Mouse (Mus musculus): ENCODE measurements around the gene Slc39a9. TPM values are rescaled to one million over a fixed set of nuclear protein-coding genes. Genes with fewer than 3 reads are reported as not detected.

Slc39a9 gene
- polyA plus RNA-seq, 1 experiment from 2014 or later: 22.3 TPM

- H3K27me3 ChIP-seq (replicated peaks): peaks cover 33% of the 10 kb centered on the region
- H3K36me3 ChIP-seq: no peaks in the 10 kb centered on the region
- H3K4me3 ChIP-seq: no peak overlapping the region
- no peak overlapping the region for H3K9ac ChIP-seq
- ATAC-seq (ENCODE audit: insufficient number of reproducible peaks, low FRiP score): no peak
- H3K4me2 ChIP-seq: no peak overlapping the region
- H3K27ac ChIP-seq (ENCODE audit: poor library complexity, severe bottlenecking): no peak overlapping the region
- H3K4me1 ChIP-seq (replicated peaks): peaks cover 11% of the 10 kb centered on the region; the same call in 1 of the 2 replicates
- WGBS: 73% methylated on average over 12 of the region's 12 CpGs
- H3K9me3 ChIP-seq (replicated peaks): no peaks in the 10 kb centered on the region
These were observed 76.8 kb downstream of the Slc39a9 start for GRCm38 (mm10) chr12:80720507-80720906.

GRCm38 (mm10) chr12:80721458-80721857, 77.8 kb downstream of the Slc39a9 start:
- no peak overlapping the region for H3K27ac ChIP-seq (ENCODE audit: poor library complexity, severe bottlenecking)
- H3K27me3 ChIP-seq (replicated peaks): peaks cover 37% of the 10 kb centered on the region
- no peaks in the 10 kb centered on the region for H3K36me3 ChIP-seq
- no peaks in the 10 kb centered on the region for H3K9me3 ChIP-seq (replicated peaks)
- H3K4me2 ChIP-seq: no peak overlapping the region
- ATAC-seq (ENCODE audit: insufficient number of reproducible peaks, low FRiP score): no peak
- 81% methylated on average over 15 of the region's 15 CpGs for WGBS
- no peak overlapping the region for H3K4me3 ChIP-seq
- H3K4me1 ChIP-seq (replicated peaks): peaks cover 1% of the 10 kb centered on the region; the same call in 1 of the 2 replicates
- no peak overlapping the region for H3K9ac ChIP-seq

GRCm38 (mm10) chr12:80724853-80725559, 81.3 kb downstream of the Slc39a9 start:
- H3K4me3 ChIP-seq: no peak overlapping the region
- peaks cover 49% of the 10 kb centered on the region for H3K27me3 ChIP-seq (replicated peaks)
- H3K27ac ChIP-seq (ENCODE audit: poor library complexity, severe bottlenecking): no peak overlapping the region
- no peak overlapping the region for H3K9ac ChIP-seq
- H3K36me3 ChIP-seq: no peaks in the 10 kb centered on the region
- WGBS: 35% methylated on average over 10 of the region's 10 CpGs
- no peaks in the 10 kb centered on the region for H3K4me1 ChIP-seq (replicated peaks)
- ATAC-seq (ENCODE audit: insufficient number of reproducible peaks, low FRiP score): no peak
- no peak overlapping the region for H3K4me2 ChIP-seq
- no peaks in the 10 kb centered on the region for H3K9me3 ChIP-seq (replicated peaks)

GRCm38 (mm10) chr12:80728207-80728606, 84.5 kb downstream of the Slc39a9 start:
- ATAC-seq (ENCODE audit: insufficient number of reproducible peaks, low FRiP score): no peak
- Histone ChIP-seq H3K27me3 (replicated peaks) (peaks cover 27% of the 10 kb centered on the region), H3K4me1 (replicated peaks) (no peaks in the 10 kb centered on the region), H3K4me3 (no peak overlapping the region), H3K9ac (no peak overlapping the region), H3K36me3 (no peaks in the 10 kb centered on the region), H3K9me3 (replicated peaks) (no peaks in the 10 kb centered on the region), H3K27ac (ENCODE audit: poor library complexity, severe bottlenecking) (no peak overlapping the region), H3K4me2 (no peak overlapping the region)
- 32% methylated on average over 1 of the region's 1 CpGs for WGBS

- no peaks in the 10 kb centered on the region for H3K36me3 ChIP-seq
- no peak overlapping the region for H3K27ac ChIP-seq (ENCODE audit: poor library complexity, severe bottlenecking)
- no peak for ATAC-seq (ENCODE audit: insufficient number of reproducible peaks, low FRiP score)
- peaks cover 25% of the 10 kb centered on the region for H3K27me3 ChIP-seq (replicated peaks)
- no peaks in the 10 kb centered on the region for H3K4me1 ChIP-seq (replicated peaks)
- H3K9ac ChIP-seq: no peak overlapping the region
- H3K4me2 ChIP-seq: no peak overlapping the region
- 39% methylated on average over 2 of the region's 2 CpGs for WGBS
- no peak overlapping the region for H3K4me3 ChIP-seq
- H3K9me3 ChIP-seq (replicated peaks): no peaks in the 10 kb centered on the region
These were observed 85.1 kb downstream of the Slc39a9 start for GRCm38 (mm10) chr12:80728814-80729213.

- Histone ChIP-seq H3K27ac (ENCODE audit: poor library complexity, severe bottlenecking) (no peak overlapping the region), H3K4me3 (no peak overlapping the region), H3K27me3 (replicated peaks) (peaks cover 31% of the 10 kb centered on the region), H3K36me3 (no peaks in the 10 kb centered on the region), H3K9ac (no peak overlapping the region), H3K9me3 (replicated peaks) (no peaks in the 10 kb centered on the region), H3K4me2 (no peak overlapping the region), H3K4me1 (replicated peaks) (no peaks in the 10 kb centered on the region)
- ATAC-seq (ENCODE audit: insufficient number of reproducible peaks, low FRiP score): no peak
- 80% methylated on average over 12 of the region's 12 CpGs for WGBS
These were observed 86.3 kb downstream of the Slc39a9 start for GRCm38 (mm10) chr12:80729758-80730530.

GRCm38 (mm10) chr12:80730567-80730966, 86.9 kb downstream of the Slc39a9 start:
- WGBS: 8% methylated on average over 9 of the region's 9 CpGs
- ATAC-seq (ENCODE audit: insufficient number of reproducible peaks, low FRiP score): peak; percentile 45; the same call in 1 of the 2 replicates
- Histone ChIP-seq H3K27ac (ENCODE audit: poor library complexity, severe bottlenecking) (no peak overlapping the region), H3K4me1 (replicated peaks) (no peaks in the 10 kb centered on the region), H3K4me3 (no peak overlapping the region), H3K9me3 (replicated peaks) (no peaks in the 10 kb centered on the region), H3K27me3 (replicated peaks) (peaks cover 28% of the 10 kb centered on the region), H3K9ac (no peak overlapping the region), H3K4me2 (peak overlapping the region; percentile 50), H3K36me3 (no peaks in the 10 kb centered on the region)

Other genes with a start within 250 kb of the Slc39a9 start
- gene Dcaf5, start 207.3 kb upstream of the Slc39a9 start, polyA plus RNA-seq (2016; fragmentation: Nextera tagmentation; extraction: Ambion mirVana): 14.7 and 15.1 TPM in 2 replicates
- gene Exd2, start 180.8 kb upstream of the Slc39a9 start, polyA plus RNA-seq (2016; fragmentation: Nextera tagmentation; extraction: Ambion mirVana): 19.6 and 21.9 TPM in 2 replicates
- gene Galnt16, start 125.6 kb upstream of the Slc39a9 start, polyA plus RNA-seq (2016; fragmentation: Nextera tagmentation; extraction: Ambion mirVana): 2.1 and 2.2 TPM in 2 replicates
- gene Erh, start 458 bp downstream of the Slc39a9 start, polyA plus RNA-seq (2016; fragmentation: Nextera tagmentation; extraction: Ambion mirVana): 155 and 173 TPM in 2 replicates
- gene Plekhd1, start 48.7 kb downstream of the Slc39a9 start, polyA plus RNA-seq (2016; fragmentation: Nextera tagmentation; extraction: Ambion mirVana): 0.50 and 0.70 TPM in 2 replicates
- 0.03 TPM in 1 of 2 replicates, not detected in the other for gene Ccdc177, start 116.8 kb downstream of the Slc39a9 start, polyA plus RNA-seq (2016; fragmentation: Nextera tagmentation; extraction: Ambion mirVana)
- gene Susd6, start 146.6 kb downstream of the Slc39a9 start, polyA plus RNA-seq (2016; fragmentation: Nextera tagmentation; extraction: Ambion mirVana): 22.4 and 22.7 TPM in 2 replicates